Mouse (Mus musculus) forebrain, postnatal 0 days (tissue): ENCODE data around the gene Slc25a39. TPM values are rescaled to one million over a fixed set of nuclear protein-coding genes. Genes with fewer than 3 reads are reported as not detected.
"Not testable (repeated sequence)": the region's sequence is repeated elsewhere in the genome, so short reads cannot be mapped to it uniquely, and the experiment has no call there.

Experiments used
- ATAC-seq: fragments of 200-750 bp; cut with Nextera tagmentation; 2 replicates; pipeline ENCODE4 v1.8.0; 2017; ENCODE audit warnings: mild to moderate bottlenecking, moderate library complexity
- DNase-seq: peaks from one replicate; pipeline ENCODE4 v3.0.0-alpha.2; 2015
- H3K27ac ChIP-seq: fragments of 300-500 bp; sonication (generic); 2 replicates; pipeline ENCODE4 v1.5.1; 2014; ENCODE audit warnings: low read depth, mild to moderate bottlenecking, antibody characterized with exemption, low read length, moderate library complexity, mixed read lengths
- H3K27me3 ChIP-seq: fragments of 300-500 bp; sonication (generic); 2 replicates; pipeline ENCODE4 v1.6.1; 2014; ENCODE audit warnings: mild to moderate bottlenecking, low read length, mixed read lengths; ENCODE audit not compliant: insufficient read depth
- H3K36me3 ChIP-seq: fragments of 300-500 bp; sonication (generic); 2 replicates; pipeline ENCODE4 v1.6.1; 2014; ENCODE audit warnings: mild to moderate bottlenecking, moderate library complexity; ENCODE audit not compliant: insufficient read depth
- H3K4me1 ChIP-seq: fragments of 300-500 bp; sonication (generic); 2 replicates; pipeline ENCODE4 v1.6.1; 2014; ENCODE audit warnings: antibody characterized with exemption; ENCODE audit not compliant: insufficient read depth
- H3K4me2 ChIP-seq: fragments of 300-500 bp; sonication (generic); 2 replicates; pipeline ENCODE4 v1.6.1; 2014; ENCODE audit warnings: low read depth, mild to moderate bottlenecking, moderate library complexity
- H3K4me3 ChIP-seq: fragments of 300-500 bp; sonication (generic); 2 replicates; pipeline ENCODE4 v1.5.1; 2014; ENCODE audit warnings: low read depth, low read length, mixed read lengths
- H3K9ac ChIP-seq: fragments of 300-500 bp; sonication (generic); 2 replicates; pipeline ENCODE4 v1.6.1; 2014; ENCODE audit warnings: mild to moderate bottlenecking
- H3K9me3 ChIP-seq: fragments of 300-500 bp; sonication (generic); 2 replicates; pipeline ENCODE4 v1.6.1; 2016; ENCODE audit warnings: low read length
- CTCF ChIP-seq: sonication (generic); IDR thresholded peaks from 2 replicates; pipeline ENCODE4 v1.5.1; 2016; ENCODE audit warnings: antibody characterized with exemption, control low read depth, low read depth
- WGBS: fragments of 180-500 bp; shearing (Covaris S2); extraction: QIAGEN DNeasy Blood & Tissue Kit; methylation state at CpG from one replicate; pipeline ENCODE4 v1.1.7; 2014; 5-methylcytosine and 5-hydroxymethylcytosine counted together
- polyA plus RNA-seq: library from polyadenylated mRNA; unstranded; fragments of >200 nt; fragmentation: Nextera tagmentation; extraction: Ambion mirVana; gene quantifications from 2 replicates; pipeline ENCODE4 v1.2.1, GENCODE M21; 2015
- total RNA-seq: library from RNA; depleted of rRNA; stranded (reverse); fragments of >200 nt; gene quantifications from 2 replicates; pipeline ENCODE4 v1.2.3, GENCODE M21; 2014

The Slc25a39 gene
- total and polyA plus RNA-seq, 2 experiments from 2014 or later, result 114 to 129 TPM

DNA sequence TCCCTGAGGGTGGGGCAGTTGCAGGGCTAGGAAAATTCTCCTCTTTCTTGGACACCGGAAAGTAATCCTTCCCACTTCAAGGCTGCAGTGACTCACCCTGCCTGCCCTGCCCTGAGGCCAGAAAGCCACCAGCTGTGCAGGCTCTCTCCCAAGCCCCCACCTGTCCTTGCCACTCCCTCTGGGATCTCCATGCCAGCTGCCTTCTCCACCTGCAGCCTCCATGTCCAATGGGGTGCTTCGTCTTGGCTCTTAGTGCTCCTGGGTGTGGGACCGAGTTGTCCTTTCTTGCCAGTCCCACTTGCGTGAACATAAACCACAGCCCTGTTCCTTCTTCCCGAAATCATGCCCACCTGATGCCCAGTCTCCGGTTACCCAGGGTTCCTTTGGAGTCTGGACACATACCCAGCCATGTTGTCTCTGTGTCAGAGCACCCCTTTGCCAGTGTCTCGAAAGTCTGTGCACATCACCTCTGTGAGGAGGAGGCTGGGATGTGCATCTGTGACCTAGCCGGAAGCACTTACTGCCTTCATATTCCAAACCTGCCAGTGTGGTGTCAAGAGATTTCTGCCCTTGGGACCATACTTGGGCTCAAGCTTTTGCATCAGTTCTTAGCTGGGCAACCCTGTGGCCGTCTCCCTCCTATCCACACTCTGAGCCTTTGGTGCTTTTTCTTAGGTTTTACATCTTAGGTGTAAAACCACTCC, 13.2 kb downstream of the Slc25a39 start:
- Histone ChIP-seq H3K9ac (peak overlapping the region; percentile 97), H3K4me3 (peak overlapping the region; percentile 93), H3K27me3 (no peaks in the 10 kb centered on the region), H3K4me1 (peaks cover 35% of the 10 kb centered on the region), H3K27ac (peak overlapping the region; percentile 98), H3K36me3 (peaks cover 15% of the 10 kb centered on the region), H3K9me3 (no peaks in the 10 kb centered on the region), H3K4me2 (peak overlapping the region; percentile 87)
- 72% methylated on average over 9 of the region's 9 CpGs for WGBS
- DNase-seq (no peak), ATAC-seq (no peak)
- TF ChIP-seq CTCF, result no peak

DNA sequence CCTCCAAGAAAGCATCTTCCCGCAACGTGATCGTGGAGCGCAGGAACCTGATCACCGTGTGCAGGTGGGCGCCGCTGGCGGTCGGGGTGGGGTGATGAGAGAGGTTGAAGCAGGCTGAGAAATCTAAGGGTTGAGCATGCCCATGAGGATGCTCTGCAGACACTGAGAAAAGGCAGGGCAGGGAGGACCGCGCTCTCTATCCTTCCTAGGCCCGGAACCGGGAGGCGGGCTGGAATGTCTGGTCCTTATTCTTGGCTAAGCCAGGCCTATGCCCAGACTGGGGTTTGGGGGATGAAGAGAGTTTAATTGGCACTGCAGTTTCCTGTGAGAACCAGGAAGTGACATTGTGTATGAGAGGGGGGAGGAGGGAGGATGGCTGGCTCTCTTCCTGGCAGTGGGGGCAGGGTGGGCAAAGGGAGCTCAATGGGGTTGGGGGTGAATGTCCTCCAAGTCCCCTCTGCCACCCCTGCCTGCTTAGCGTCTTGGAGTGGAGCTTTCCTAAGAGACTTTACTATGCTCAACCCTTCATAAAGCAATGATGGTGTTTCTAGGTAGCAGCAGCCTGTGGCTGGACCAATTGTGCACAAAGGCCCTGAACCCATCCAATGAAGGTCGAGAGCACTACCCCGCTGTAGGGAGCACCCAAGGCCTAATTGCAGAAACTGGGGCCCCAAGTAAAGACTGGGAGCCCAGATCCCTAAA, 13.9 kb downstream of the Slc25a39 start:
- TF ChIP-seq CTCF, result no peak
- Histone ChIP-seq H3K36me3 (peaks cover 8% of the 10 kb centered on the region; the same call in 1 of the 2 replicates), H3K9ac (peak overlapping the region; percentile 97), H3K27ac (peak overlapping the region; percentile 98), H3K4me2 (peak overlapping the region; percentile 87), H3K4me3 (peak overlapping the region; percentile 93), H3K27me3 (no peaks in the 10 kb centered on the region), H3K4me1 (peaks cover 35% of the 10 kb centered on the region), H3K9me3 (no peaks in the 10 kb centered on the region)
- ATAC-seq (peak; percentile 77), DNase-seq (peak; percentile 83)
- WGBS, result 4% methylated on average over 17 of the region's 17 CpGs

DNA sequence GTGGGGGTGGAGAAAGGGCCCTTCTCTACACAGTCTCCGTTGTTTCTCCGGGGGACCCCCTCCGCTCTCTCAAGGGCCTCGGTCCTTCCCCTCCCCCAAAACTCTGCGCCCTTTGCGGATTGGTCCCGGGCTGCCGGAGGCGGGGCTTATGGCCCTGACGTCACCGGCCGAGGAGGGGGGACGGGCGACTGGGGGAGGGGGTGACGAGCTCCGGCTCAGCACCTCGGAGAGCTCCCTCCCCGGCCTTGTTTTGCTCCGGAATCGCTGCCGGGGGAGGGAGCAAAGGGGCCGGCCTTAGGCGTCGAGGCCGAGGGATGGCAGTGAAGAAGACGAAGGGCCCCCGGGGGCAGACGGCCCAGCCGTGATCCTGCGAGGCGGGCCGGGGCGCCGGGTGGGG, 14.5 kb downstream of the Slc25a39 start, which contains the start of gene Rundc3a:
Gene Rundc3a (plus strand): TSS at position 166 of the 397 bp plus-strand sequence.
- H3K4me3 ChIP-seq, result peak within 1 kb of the TSS; percentile 93

DNA sequence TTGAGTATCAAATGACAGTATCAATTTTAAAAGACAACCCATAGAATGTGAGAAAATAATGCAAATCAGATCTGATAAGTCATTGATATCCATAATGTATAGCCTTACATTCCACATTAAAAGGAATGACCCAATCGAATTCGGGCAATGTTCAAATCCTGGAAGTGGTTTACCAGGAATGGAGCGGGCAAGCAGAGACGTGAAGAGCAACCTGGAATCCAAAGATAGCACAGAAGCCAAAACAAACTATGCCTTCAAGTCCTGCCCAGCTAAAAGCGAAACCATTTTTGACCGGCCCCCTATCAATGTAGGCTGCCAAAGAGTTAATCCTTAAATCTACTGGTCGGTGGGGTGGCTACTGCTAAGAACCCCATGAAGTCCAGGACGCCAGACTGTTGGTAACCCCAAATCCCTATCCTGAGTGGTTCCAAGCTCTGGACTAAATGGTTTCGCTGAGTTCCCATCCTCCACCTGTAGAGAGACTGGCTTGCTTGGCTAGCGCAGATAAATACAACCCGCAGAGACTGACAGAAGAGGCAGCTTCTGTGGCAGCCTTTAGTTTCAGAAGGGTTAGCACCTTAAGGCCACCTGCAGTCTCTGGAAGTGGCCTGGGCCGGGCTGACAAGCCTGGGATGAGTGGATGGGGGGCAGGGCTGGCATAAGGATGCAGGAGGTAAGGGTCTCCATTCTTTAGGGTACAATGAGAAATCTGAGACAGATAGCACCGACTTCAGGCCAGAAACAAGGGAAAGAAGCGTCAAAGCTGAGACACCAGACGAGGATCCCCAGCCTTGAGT, 15.1 kb downstream of the Slc25a39 start:
- Histone ChIP-seq H3K4me3 (peak overlapping the region; percentile 93), H3K27ac (peak overlapping the region; percentile 98), H3K36me3 (no peaks in the 10 kb centered on the region), H3K9ac (peak overlapping the region; percentile 97), H3K4me1 (peaks cover 35% of the 10 kb centered on the region), H3K9me3 (no peaks in the 10 kb centered on the region), H3K27me3 (no peaks in the 10 kb centered on the region), H3K4me2 (peak overlapping the region; percentile 87)
- ATAC-seq (peak; percentile 28; the same call in 1 of the 2 replicates), DNase-seq (no peak)
- TF ChIP-seq CTCF, result no peak
- WGBS, result 18% methylated on average over 15 of the region's 15 CpGs

More for the DNA sequence above, 14.5 kb downstream of the Slc25a39 start, which contains the start of gene Rundc3a:
- WGBS, result 4% methylated on average over 34 of the region's 34 CpGs
- H3K9me3 ChIP-seq, result no peaks in the 10 kb centered on the region
- TF ChIP-seq CTCF, result no peak
- H3K27me3 ChIP-seq, result no peaks in the 10 kb centered on the region
- 0 out of 2 replicates have a peak, but pooled peaks cover 1% of the 10 kb centered on the region for H3K36me3 ChIP-seq
- DNase-seq (peak; percentile 98), ATAC-seq (peak; percentile 92)
- H3K4me2 ChIP-seq, result peak within 1 kb of the TSS; percentile 87
- H3K27ac ChIP-seq, result peak within 1 kb of the TSS; percentile 98
- peak within 1 kb of the TSS; percentile 97 for H3K9ac ChIP-seq
- H3K4me1 ChIP-seq, result peaks cover 35% of the 10 kb centered on the region

DNA sequence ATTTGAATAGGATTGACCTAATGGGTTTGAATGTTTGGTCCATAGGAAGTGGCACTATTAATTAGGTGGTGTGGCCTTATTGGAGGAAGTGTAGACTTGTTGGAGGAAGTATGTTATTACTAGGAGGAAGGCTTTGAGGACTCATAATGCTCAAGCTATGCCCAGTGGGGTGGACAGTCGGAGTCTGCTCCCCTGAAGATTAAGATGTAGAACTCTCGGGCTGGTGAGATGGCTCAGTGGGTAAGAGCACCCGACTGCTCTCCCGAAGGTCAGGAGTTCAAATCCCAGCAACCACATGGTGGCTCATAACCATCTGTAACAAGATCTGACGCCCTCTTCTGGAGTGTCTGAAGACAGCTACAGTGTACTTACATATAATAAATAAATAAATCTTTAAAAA, 18.3 kb downstream of the Slc25a39 start:
- not testable (repeated sequence) for H3K9ac ChIP-seq, H3K4me1 ChIP-seq, ATAC-seq, H3K27ac ChIP-seq, H3K27me3 ChIP-seq, H3K36me3 ChIP-seq, H3K4me3 ChIP-seq, H3K4me2 ChIP-seq, H3K9me3 ChIP-seq, DNase-seq
- WGBS, result 90% methylated on average over 4 of the region's 5 CpGs

DNA sequence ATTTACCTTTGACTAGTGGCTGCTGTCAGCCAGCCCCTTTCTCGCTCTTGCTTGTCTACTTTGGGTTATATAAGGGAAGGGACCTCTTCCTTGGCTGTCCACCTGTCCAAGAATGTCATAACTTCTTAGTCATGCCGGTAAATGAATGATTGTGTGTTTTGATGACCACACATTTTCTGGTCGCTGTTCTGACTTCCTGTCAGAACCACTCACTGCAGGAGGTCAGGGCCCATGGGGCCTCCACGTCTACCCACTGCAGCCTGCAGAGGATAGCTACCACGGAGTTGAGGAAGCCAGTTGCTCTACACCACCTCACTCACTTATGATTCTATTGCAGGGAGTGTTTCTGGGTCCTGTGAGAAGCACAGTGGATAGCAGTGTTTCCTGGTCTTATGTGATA, 21.6 kb downstream of the Slc25a39 start:
- H3K4me2 ChIP-seq, result no peak overlapping the region
- H3K9ac ChIP-seq, result no peak overlapping the region
- ATAC-seq, result no peak
- no peak overlapping the region for H3K4me3 ChIP-seq
- H3K27me3 ChIP-seq, result no peaks in the 10 kb centered on the region
- H3K36me3 ChIP-seq, result no peaks in the 10 kb centered on the region
- H3K4me1 ChIP-seq, result no peaks in the 10 kb centered on the region
- H3K9me3 ChIP-seq, result no peaks in the 10 kb centered on the region
- 62% methylated on average over 5 of the region's 5 CpGs for WGBS
- TF ChIP-seq CTCF, result no peak
- H3K27ac ChIP-seq, result no peak overlapping the region
- DNase-seq, result no peak
